Mouse (Mus musculus) C2C12 (cell line): ENCODE data around the gene Smad6. TPM values are rescaled to one million over a fixed set of nuclear protein-coding genes. Genes with fewer than 3 reads are reported as not detected.
A peak's percentile ranks its signal among the peaks of the same experiment; 100 is the strongest.

Experiments used
- H3K27me3 ChIP-seq: one replicate; pipeline ENCODE4 v1.6.1; 2011; ENCODE audit not compliant: control insufficient read depth, insufficient read depth, insufficient read length
- H3K36me3 ChIP-seq: one replicate; pipeline ENCODE4 v1.6.1; 2011; ENCODE audit not compliant: control insufficient read depth, insufficient read depth
- H3K4me3 ChIP-seq: one replicate; pipeline ENCODE4 v1.5.1; 2011; ENCODE audit warnings: mild to moderate bottlenecking, control low read depth; ENCODE audit not compliant: poor library complexity, insufficient read depth, severe bottlenecking
- H3K79me2 ChIP-seq: one replicate; pipeline ENCODE4 v1.6.1; 2011; ENCODE audit not compliant: control insufficient read depth, insufficient read depth
- H3K79me3 ChIP-seq: one replicate; pipeline ENCODE4 v1.6.1; 2011; ENCODE audit warnings: low read depth, control low read depth
- H3ac ChIP-seq: one replicate; pipeline ENCODE3; 2011; ENCODE audit warnings: low read depth; ENCODE audit not compliant: control insufficient read depth, insufficient read length
- CEBPB ChIP-seq: IDR thresholded peaks from one replicate; pipeline ENCODE4 v1.6.1; 2011; ENCODE audit warnings: low read depth, mild to moderate bottlenecking, control low read depth, moderate library complexity
- CTCF ChIP-seq: IDR thresholded peaks from one replicate; pipeline ENCODE4 v1.5.1; 2011; ENCODE audit not compliant: control insufficient read depth, insufficient read depth, insufficient read length
- FOSL1 ChIP-seq: IDR thresholded peaks from one replicate; pipeline ENCODE4 v1.8.0; 2011; ENCODE audit warnings: mild to moderate bottlenecking, low read length; ENCODE audit not compliant: poor library complexity, insufficient read depth, severe bottlenecking
- MAX ChIP-seq: IDR thresholded peaks from one replicate; pipeline ENCODE4 v1.6.1; 2011; ENCODE audit warnings: mild to moderate bottlenecking, control low read depth
- MYOD1 ChIP-seq: IDR thresholded peaks from one replicate; pipeline ENCODE4 v1.6.1; 2011; ENCODE audit warnings: low read depth; ENCODE audit not compliant: control insufficient read depth, insufficient read length
- MYOG ChIP-seq: IDR thresholded peaks from one replicate; pipeline ENCODE4 v1.6.1; 2011; ENCODE audit not compliant: control insufficient read depth, insufficient read length; ENCODE audit errors: extremely low read depth
- USF1 ChIP-seq: IDR thresholded peaks from one replicate; pipeline ENCODE4 v1.6.1; 2011; ENCODE audit warnings: low read depth, mild to moderate bottlenecking, control low read depth, moderate library complexity
- polyA plus RNA-seq: library from polyadenylated mRNA; unstranded; fragments of >200 nt; fragmentation: generic; extraction: Trizol; gene quantifications from one replicate; pipeline ENCODE4 v1.2.1, GENCODE M21; 2012; ENCODE audit warnings: missing spikeins

Gene Smad6
- polyA plus RNA-seq, 1 experiment = 15.4 TPM

GRCm38 (mm10) chr9:64060033-64060539 lies 38.2 kb upstream of the Smad6 start:
- H3K79me2 ChIP-seq = no peaks in the 10 kb centered on the region
- TF ChIP-seq USF1 (no peak), MYOG (no peak), CTCF (no peak), CEBPB (no peak), MAX (no peak), FOSL1 (no peak), MYOD1 (no peak)
- H3K4me3 ChIP-seq = no peak overlapping the region
- no peaks in the 10 kb centered on the region for H3K79me3 ChIP-seq
- no peak overlapping the region for H3ac ChIP-seq
- H3K36me3 ChIP-seq = no peaks in the 10 kb centered on the region
- no peaks in the 10 kb centered on the region for H3K27me3 ChIP-seq

GRCm38 (mm10) chr9:64057903-64058650 lies 36.2 kb upstream of the Smad6 start:
- Histone ChIP-seq H3ac (no peak overlapping the region), H3K36me3 (no peaks in the 10 kb centered on the region), H3K4me3 (no peak overlapping the region), H3K27me3 (no peaks in the 10 kb centered on the region), H3K79me3 (no peaks in the 10 kb centered on the region), H3K79me2 (no peaks in the 10 kb centered on the region)
- TF ChIP-seq CTCF (no peak), CEBPB (no peak), MAX (no peak), MYOD1 (no peak), MYOG (no peak), USF1 (no peak), FOSL1 (no peak)

- TF ChIP-seq MAX (no peak), CTCF (no peak)
- H3K4me3 ChIP-seq = no peak overlapping the region
Observed at GRCm38 (mm10) chr9:64055162-64055561, 33.3 kb upstream of the Smad6 start.

GRCm38 (mm10) chr9:64053786-64054185 lies 31.9 kb upstream of the Smad6 start:
- TF ChIP-seq MYOG (no peak), MAX (no peak), FOSL1 (no peak), CEBPB (no peak), CTCF (no peak), MYOD1 (no peak), USF1 (no peak)
- no peaks in the 10 kb centered on the region for H3K36me3 ChIP-seq

More at GRCm38 (mm10) chr9:64055162-64055561, 33.3 kb upstream of the Smad6 start:
- H3ac ChIP-seq = no peak overlapping the region
- H3K36me3 ChIP-seq = no peaks in the 10 kb centered on the region
- no peaks in the 10 kb centered on the region for H3K79me2 ChIP-seq
- no peaks in the 10 kb centered on the region for H3K79me3 ChIP-seq
- no peaks in the 10 kb centered on the region for H3K27me3 ChIP-seq

GRCm38 (mm10) chr9:64051241-64051640 lies 29.4 kb upstream of the Smad6 start:
- H3K79me3 ChIP-seq = no peaks in the 10 kb centered on the region
- no peak overlapping the region for H3ac ChIP-seq
- H3K4me3 ChIP-seq = no peak overlapping the region
- TF ChIP-seq MYOD1 (no peak), CTCF (no peak), USF1 (no peak)
- no peaks in the 10 kb centered on the region for H3K27me3 ChIP-seq
- no peaks in the 10 kb centered on the region for H3K36me3 ChIP-seq
- no peaks in the 10 kb centered on the region for H3K79me2 ChIP-seq

More at GRCm38 (mm10) chr9:64053786-64054185, 31.9 kb upstream of the Smad6 start:
- no peak overlapping the region for H3ac ChIP-seq
- no peaks in the 10 kb centered on the region for H3K27me3 ChIP-seq
- H3K79me3 ChIP-seq = no peaks in the 10 kb centered on the region
- H3K79me2 ChIP-seq = no peaks in the 10 kb centered on the region
- no peak overlapping the region for H3K4me3 ChIP-seq

- Histone ChIP-seq H3K79me2 (no peaks in the 10 kb centered on the region), H3K27me3 (no peaks in the 10 kb centered on the region), H3K4me3 (peak overlapping the region; percentile 14), H3K79me3 (no peaks in the 10 kb centered on the region), H3ac (no peak overlapping the region), H3K36me3 (no peaks in the 10 kb centered on the region)
- TF ChIP-seq MYOD1 (no peak), FOSL1 (peak; percentile 52), CEBPB (peak; percentile 92)
Observed at GRCm38 (mm10) chr9:64050513-64051065, 28.7 kb upstream of the Smad6 start.
